Mouse (Mus musculus): ENCODE measurements around the gene Bicra.

Bicra gene

GRCm38 (mm10) chr7:15945721-15946536 is 101.8 kb downstream of the Bicra start, which contains the start of gene Nop53:
Nop53 (minus strand) TSS chr7:15946074.
- DNase-seq (ENCODE audit: low spot score) = peak; percentile 97

GRCm38 (mm10) chr7:15945211-15945610 is 102.5 kb downstream of the Bicra start:
- DNase-seq (ENCODE audit: low spot score) = no peak

GRCm38 (mm10) chr7:15944311-15944710 is 103.4 kb downstream of the Bicra start:
- DNase-seq (ENCODE audit: low spot score) = no peak

- no peak for DNase-seq (ENCODE audit: low spot score)
Measured at GRCm38 (mm10) chr7:15938621-15939020, 109.1 kb downstream of the Bicra start.

GRCm38 (mm10) chr7:15937491-15937890 is 110.2 kb downstream of the Bicra start:
- no peak for DNase-seq (ENCODE audit: low spot score)

- DNase-seq (ENCODE audit: low spot score) = no peak
Measured at GRCm38 (mm10) chr7:15933437-15934359, 114.0 kb downstream of the Bicra start.

GRCm38 (mm10) chr7:15931635-15932034 is 116.1 kb downstream of the Bicra start:
- no peak for DNase-seq (ENCODE audit: low spot score)

- no peak for DNase-seq (ENCODE audit: low spot score)
Measured at GRCm38 (mm10) chr7:15930543-15930942, 117.2 kb downstream of the Bicra start.

GRCm38 (mm10) chr7:15929910-15930309 is 117.8 kb downstream of the Bicra start:
- peak; percentile 73 for DNase-seq (ENCODE audit: low spot score)

- DNase-seq (ENCODE audit: low spot score) = peak; percentile 90
Measured at GRCm38 (mm10) chr7:15922220-15922773, 125.4 kb downstream of the Bicra start, which contains the start of gene Selenow. Selenow (minus strand) TSS chr7:15922402.

- peak; percentile 36 for DNase-seq (ENCODE audit: low spot score)
Measured at GRCm38 (mm10) chr7:15921796-15922195, 125.9 kb downstream of the Bicra start.

All from c-Kit-positive CD71-positive TER-119-positive erythroid progenitor cells, embryonic 14.5 days (primary cell).